Mouse (Mus musculus) small intestine, adult 2 months (tissue): ENCODE data around the gene Gnat1.

Experiments
- CTCF ChIP-seq: fragments of 200-500 bp; IDR thresholded peaks from 2 replicates; pipeline ENCODE4 v1.5.1; 2012; ENCODE audit warnings: low read depth, mild to moderate bottlenecking, control low read depth, inconsistent platforms, low read length, moderate library complexity, mixed read lengths; ENCODE audit not compliant: insufficient replicate concordance, insufficient read length; ENCODE audit errors: extremely low read depth
- POLR2A ChIP-seq: fragments of 200-500 bp; IDR thresholded peaks from 2 replicates; pipeline ENCODE4 v1.6.1; 2012; ENCODE audit warnings: low read depth, mild to moderate bottlenecking, control low read depth, inconsistent platforms, low read length, moderate library complexity

DNA sequence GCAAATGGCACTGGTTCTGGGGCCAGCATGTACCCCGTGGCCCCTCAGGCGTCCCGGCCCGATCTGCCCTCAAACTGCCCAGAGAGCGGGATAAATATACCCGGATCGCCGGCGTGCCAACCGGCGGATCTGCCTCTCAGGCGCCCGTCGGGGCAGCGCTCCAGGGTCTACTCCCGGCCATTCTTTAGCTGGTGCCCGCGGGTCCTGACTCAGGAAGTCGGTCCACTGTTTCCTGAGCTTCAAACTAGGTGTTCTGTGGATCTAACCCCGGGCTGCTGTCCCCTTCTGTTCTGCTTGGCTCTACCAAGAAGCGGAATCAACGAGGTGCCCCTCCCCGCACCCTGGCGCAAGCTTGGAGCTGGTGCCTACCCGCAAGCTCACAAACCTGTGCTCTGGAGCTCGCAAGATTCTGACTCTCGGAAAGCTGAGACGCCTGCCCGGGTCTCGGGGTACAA, 12.7 kb downstream of the Gnat1 start:
- TF ChIP-seq CTCF (no peak), POLR2A (no peak)
